Mouse (Mus musculus): ENCODE results near the gene BC024978.

GRCm38 (mm10) chr7:27166614-27167474 is 28.7 kb upstream of the BC024978 start, which contains the start of gene Egln2:
- TF ChIP-seq CTCF (IDR thresholded peaks at IDR 0.05; ENCODE audit: borderline replicate concordance, insufficient read depth, low read depth, low read length) (no peak), POLR2A (IDR thresholded peaks at IDR 0.05; ENCODE audit: borderline replicate concordance, insufficient read depth, low read length) (peak; percentile 93)

Data from cerebellum, adult 2 months (tissue).